Mouse (Mus musculus) spleen, postnatal 36 days (tissue): ENCODE measurements around the gene Slit3.

Experiments
- DNase-seq, 2 experiments: peaks; one replicate each; pipeline ENCODE4 v3.0.0; 2022; ENCODE audit warnings: low spot score in 2 of 2, mixed read lengths in 1 of 2

Slit3 gene

DNA sequence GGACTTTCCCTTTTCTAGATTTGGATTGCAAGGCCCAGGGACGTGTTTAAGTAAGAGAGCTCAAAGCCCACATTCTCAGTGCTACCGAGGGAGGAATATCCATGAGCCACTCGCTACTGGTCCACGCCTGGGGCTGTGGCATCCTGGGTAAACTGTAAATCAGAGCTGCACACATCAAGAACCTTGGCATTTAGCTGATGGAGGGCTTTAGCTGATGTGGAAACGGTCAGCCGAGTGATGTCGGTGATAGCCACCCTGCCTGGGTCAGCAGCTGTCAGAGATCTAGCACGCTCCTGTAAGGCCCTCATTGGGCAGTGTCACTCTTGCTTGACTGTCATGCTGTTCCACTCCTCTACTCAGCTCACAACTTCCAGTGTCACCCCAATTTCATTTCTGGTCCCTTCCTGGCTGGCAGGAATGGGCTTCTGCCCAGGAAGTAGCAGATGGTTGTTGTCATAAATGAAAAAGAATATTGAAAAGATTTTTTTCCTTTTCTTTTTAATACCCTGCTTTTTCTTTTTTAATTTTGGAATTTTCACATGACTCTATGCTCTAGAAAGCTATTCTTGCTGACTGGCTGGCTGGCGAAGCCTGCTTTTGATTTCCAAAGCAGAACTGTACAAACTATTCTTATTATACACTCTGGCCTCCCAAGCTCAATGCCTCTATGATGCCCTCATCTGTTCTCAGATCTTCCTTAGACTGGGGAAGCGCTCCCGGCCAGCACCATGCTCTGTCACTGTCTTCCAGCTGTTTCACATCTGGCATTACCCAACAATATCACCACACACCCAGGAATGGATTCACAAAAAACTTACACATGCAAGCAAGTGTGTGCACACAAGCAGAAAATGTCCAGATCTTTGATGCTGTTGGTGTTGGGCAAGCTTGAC lies 635.6 kb downstream of the Slit3 start:
- no peak for DNase-seq
